Mouse (Mus musculus): ENCODE data around the gene Mecom. TPM values are rescaled to one million over a fixed set of nuclear protein-coding genes. Genes with fewer than 3 reads are reported as not detected.

Mecom gene
- total RNA-seq, 2 experiments from 2014 or later = 14.9 to 20.3 TPM

GRCm38 (mm10) chr3:30198854-30199253 is 349.0 kb downstream of the Mecom start:
- no peak for DNase-seq

DNA sequence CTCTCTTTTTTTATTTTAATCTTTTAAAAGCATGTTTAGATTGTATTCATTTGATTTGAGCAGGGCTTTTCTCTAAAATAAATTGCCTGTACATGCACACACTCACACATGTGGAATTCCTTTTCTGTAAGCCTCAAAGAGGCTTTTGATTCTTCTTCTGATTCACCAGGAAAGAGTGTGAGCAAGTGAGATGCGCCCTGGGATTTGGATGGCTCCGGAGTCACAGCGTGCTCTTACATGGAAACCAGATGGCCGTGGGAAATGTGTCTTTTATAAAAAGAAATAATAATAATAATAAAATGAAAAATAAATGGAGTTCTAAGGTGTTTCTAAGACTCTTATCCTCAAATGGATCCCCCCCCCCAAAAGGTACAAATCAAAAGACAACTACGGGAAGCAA is 349.6 kb downstream of the Mecom start:
- no peak for DNase-seq

- no peak for DNase-seq
Measured at GRCm38 (mm10) chr3:30195186-30195585, 352.6 kb downstream of the Mecom start.

DNA sequence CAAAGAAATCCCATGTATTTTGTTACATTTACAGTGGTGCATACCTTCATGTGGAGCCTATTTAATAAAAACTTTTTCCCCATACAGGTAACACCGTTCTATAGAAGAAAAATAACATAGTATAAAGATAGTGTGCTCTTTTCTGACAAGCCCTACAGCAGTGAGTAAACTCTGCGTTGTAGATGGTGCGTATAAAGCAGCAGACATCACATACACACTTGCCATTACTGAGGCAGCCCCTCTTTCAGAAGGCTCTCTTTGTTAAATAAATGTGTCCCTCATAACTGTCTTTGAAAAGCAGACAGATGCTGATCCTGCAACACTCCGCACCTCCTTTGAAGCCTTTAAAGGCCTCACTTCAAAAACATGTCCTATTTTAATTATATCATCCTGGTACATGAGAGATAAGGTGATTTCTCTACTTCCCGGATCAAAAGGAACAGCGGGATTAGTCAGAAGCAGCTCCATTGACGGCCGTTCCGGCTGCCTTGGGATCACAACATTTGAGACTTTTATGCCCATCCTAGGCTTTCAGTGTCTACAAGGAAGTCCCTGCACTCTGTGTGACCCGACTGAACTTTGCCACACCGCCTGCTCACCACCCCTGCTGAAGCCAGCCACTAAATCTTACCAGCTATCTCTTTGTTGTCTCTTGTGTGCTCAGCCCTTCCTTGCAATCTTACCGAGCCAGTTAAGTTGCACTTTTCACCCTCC is 355.4 kb downstream of the Mecom start:
- DNase-seq = peak; percentile 8

GRCm38 (mm10) chr3:30189325-30189724 is 358.5 kb downstream of the Mecom start:
- no peak for DNase-seq

DNA sequence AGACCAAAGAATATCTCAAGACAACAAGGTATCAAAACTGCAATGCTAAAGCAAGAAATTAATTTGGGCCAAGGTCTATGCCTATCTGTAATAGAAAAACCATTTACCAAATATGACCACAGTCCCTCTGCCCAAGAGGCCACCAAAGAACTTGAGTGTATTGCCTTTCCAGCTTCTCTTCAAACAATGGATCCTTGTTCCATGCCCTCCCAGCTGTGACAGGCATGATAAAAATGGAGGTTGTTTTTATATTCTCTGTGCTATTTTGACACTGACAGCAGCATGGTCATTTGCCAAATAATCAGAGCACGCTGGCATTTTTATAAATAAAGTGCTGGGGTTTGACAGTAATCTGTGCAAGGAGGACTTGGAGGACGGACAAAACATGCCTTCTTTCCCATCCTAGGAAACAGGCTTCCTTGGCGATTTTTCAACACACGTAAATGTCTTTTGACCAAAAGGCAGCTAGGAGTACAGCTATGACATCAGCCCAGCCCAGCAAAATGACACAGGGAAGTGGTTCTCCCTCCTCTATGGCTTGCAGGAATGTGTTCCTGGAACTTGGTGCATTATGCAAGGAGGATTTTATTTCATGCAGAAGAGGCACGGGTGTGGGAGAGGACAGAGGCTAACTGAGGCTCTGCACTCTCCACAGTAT is 359.9 kb downstream of the Mecom start:
- no peak for DNase-seq

DNA sequence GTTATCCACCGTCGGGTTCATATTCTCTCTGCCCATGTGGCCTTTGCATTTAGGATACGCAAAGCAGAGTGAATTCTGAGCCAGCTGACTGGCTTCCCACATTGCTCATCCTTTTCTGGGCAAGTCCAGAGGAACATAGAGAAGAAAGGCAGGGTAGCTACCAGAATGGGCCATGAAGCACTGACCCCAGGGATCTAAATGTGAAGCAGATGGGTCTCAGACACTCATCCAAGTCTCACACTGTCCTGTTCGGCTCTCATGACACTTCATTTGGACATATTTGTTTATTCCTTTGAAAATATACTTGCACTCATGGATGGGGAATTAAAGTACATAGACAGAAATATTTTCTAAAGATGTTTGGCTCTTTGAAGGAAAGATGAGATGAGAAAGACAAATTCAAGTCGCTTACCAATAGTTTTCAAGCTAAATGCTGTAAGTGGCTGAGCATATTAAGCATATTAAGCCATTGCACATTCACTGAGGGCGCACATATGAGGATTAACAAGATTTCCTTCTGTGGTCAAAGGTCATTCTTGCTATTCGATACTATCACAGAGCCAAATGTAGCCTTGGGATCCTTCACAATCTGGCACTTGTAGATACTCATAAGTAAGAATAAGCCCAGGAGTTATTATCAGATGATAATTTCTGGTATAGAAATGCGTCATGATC is 365.9 kb downstream of the Mecom start:
- DNase-seq = no peak

DNA sequence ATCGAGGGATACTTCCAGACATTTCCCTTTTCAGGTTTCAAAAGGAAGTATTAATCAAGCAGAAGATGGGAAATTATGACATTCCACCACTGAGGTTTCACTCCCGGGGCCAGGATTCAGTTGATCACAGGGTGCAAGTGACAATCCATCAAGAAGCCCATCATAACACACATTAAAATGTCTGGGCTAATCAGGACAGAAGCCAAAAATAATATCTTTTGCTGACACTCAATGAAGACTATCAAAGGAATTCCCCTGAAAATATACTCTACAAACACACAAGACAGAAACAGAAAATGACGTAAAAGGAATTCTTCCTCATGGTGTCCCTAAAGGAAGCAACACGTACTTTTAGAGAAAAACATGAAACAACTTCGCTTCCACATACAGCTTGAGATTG is 371.2 kb downstream of the Mecom start:
- DNase-seq = no peak

GRCm38 (mm10) chr3:30173812-30174211 is 374.0 kb downstream of the Mecom start:
- no peak for DNase-seq

DNA sequence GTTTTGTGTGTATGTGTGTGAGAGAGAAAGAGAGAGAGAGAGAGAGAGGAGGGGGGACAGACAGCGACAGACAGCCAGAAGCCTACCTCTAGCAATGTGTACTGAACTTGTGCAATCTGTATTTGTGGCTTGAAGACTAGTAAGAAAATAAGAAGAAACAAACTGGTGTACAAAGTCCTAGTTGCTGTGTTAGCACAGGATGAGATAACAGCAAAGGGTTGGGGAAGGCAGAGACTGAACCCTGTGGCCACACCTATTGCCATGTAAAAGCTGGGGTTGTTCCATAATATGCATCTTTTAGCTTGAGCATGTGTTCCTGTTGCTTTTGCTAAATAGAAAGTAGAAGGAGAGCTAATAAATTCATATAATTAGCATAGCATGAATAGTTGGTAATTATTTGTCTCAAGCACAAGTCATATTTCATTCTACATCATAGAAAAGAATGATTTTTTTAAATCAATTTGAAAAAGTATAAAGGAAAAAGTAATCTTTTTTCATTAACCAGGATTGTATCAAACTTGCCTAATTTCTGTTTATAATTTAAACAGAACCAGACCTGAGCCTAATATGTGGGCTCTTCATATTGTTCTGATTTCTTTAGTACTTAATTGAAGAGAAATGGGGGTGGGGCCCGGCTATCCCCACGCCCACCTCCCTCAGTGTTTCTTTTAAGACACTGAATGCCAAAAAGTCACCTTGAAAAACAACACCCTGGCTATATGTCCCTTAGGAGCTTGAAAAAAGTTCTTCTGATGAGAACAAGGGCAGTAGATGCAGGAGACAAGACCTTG is 379.2 kb downstream of the Mecom start:
- no peak for DNase-seq

DNA sequence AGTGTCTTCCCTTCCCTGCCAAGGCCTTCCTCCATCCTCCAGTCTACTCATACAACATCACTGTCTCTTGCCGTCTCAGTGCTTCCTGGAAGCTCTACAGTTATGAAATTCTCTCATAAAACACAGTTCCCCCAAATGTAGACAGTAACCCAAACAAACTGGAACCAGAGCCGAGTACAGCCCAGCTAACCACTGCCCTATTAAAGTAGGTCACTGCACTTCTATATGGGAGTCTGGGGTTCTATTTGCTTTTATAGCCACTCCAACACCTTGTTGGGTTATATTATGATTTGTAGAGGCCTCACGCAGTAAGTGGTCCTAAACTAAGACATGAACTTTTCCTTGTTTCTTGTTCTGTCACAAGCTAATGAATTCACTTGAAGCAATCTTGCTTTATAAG is 380.8 kb downstream of the Mecom start:
- DNase-seq = no peak

GRCm38 (mm10) chr3:30164834-30165233 is 383.0 kb downstream of the Mecom start:
- DNase-seq = no peak

GRCm38 (mm10) chr3:30163390-30163789 is 384.4 kb downstream of the Mecom start:
- DNase-seq = no peak

- DNase-seq = peak; percentile 20
Measured at GRCm38 (mm10) chr3:30160961-30161670, 386.7 kb downstream of the Mecom start.

DNA sequence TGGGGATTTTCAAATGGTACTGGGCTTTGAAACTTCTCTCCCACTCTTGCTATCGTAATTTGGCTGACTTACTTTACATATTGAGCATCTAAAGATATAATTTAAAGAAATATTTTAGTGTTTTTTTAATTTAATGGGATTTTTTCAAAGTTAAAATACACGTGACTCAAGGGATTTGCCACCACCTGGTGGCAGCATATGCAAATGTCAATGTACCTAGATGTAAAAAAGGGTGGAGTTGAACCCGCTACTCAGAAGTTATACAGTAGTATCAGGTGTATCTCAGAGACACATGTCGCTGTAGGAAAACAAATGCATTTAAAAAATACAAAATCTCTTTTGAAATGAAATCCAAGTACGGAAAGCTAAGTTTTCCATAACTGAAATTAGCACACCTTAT is 387.5 kb downstream of the Mecom start:
- no peak for DNase-seq

- DNase-seq = no peak
Measured at GRCm38 (mm10) chr3:30157128-30157670, 390.6 kb downstream of the Mecom start.

DNA sequence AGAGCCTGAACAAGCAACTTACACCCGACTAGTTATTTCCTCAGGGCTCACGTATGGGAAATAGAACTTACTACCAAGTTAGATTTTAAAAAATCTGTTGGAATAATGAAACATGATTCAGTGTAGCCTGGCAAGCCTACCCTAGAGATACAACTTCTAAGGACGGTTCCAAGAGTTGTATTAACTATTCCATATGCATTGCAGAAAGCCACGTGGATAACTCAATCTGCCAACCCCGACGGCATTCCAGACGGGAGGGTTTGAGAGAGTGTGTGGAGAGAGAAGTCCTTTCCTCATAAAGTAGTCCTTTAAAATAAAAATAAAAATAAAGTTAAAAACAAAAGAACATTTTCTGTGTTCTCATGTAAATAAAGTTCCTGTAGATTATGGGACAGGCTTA is 393.4 kb downstream of the Mecom start:
- no peak for DNase-seq

GRCm38 (mm10) chr3:30153923-30154331 is 393.9 kb downstream of the Mecom start:
- DNase-seq = no peak

- no peak for DNase-seq
Measured at GRCm38 (mm10) chr3:30150071-30150470, 397.7 kb downstream of the Mecom start.

DNA sequence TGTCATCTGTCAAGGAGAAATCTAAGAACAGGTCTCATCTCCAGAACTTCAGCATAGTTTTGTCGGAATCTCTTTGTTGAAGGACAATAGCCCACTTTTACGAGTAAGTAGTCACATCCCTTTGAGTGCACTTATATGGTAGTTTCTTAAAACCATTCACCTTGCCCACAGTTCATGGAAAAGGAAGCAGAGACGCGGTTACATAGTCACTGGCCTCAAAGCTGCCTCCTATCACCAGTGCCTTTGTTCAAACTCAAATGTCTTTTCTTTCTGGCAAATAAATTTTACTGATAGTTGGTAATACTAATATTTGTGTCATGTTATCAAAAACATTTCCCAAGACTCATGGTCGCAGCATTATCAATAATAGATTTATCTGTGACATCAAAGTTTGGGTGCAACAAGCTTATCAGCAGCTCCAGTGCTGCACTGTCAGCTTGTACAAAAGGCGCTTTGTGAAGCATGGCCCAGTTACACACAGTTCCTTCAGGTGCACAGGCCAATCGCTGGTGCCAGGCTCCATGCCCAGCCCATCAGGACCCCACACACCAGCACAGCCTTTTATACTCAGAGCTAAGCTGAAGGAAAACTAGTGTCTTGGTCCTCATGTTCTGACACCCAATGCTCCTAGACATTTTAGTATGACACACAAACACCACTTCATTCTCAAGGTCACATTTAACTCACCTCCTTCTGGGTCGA is 399.3 kb downstream of the Mecom start:
- no peak for DNase-seq

DNA sequence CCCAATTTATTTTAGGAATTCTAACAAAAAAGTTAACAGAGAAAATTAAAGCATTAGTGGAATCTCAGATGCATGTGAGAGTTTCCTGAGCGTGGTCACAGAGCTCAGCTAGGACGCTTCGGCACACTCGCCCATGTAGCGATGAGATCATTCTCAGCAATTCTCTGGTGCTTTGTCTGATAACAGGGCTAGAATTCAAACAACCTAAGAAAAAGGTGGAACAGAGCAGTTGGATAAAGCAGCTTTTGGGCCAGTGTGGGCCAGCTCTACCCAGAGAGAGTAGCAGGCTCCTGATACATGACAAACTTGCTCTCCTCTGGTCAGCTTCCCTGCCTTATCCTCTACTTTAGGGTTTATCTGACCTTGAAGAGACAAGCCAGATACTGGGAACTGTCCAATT is 402.8 kb downstream of the Mecom start:
- no peak for DNase-seq

Measured in adrenal gland, postnatal 10 days (tissue).